Mouse (Mus musculus) cerebellum, postnatal 10 days (tissue): ENCODE results near the gene Osbpl8.
A peak's percentile ranks its signal among the peaks of the same experiment; 100 is the strongest.

Experiments used
- DNase-seq, 2 experiments: peaks; one replicate each; pipeline ENCODE4 v3.0.0; 2021; ENCODE audit warnings: mixed read lengths in 2 of 2

Gene Osbpl8

GRCm38 (mm10) chr10:111155571-111155970, 9.0 kb upstream of the Osbpl8 start:
- DNase-seq = no peak

- no peak for DNase-seq
These were observed 8.0 kb upstream of the Osbpl8 start for GRCm38 (mm10) chr10:111156394-111157190.

- no peak for DNase-seq
These were observed 7.3 kb upstream of the Osbpl8 start for GRCm38 (mm10) chr10:111157241-111157659.

GRCm38 (mm10) chr10:111159789-111160522, 4.6 kb upstream of the Osbpl8 start:
- no peak for DNase-seq

- DNase-seq = no peak
These were observed 4.0 kb upstream of the Osbpl8 start for GRCm38 (mm10) chr10:111160540-111160939.

GRCm38 (mm10) chr10:111161373-111161772, 3.2 kb upstream of the Osbpl8 start:
- no peak for DNase-seq

- no peak for DNase-seq
These were observed 1.5 kb upstream of the Osbpl8 start for GRCm38 (mm10) chr10:111163025-111163424.

GRCm38 (mm10) chr10:111163601-111164240, 831 bp upstream of the Osbpl8 start:
- DNase-seq = no peak

GRCm38 (mm10) chr10:111165219-111165981, 848 bp downstream of the Osbpl8 start:
- DNase-seq = peak; percentile 69 to 71

- DNase-seq = no peak
These were observed 1.7 kb downstream of the Osbpl8 start for GRCm38 (mm10) chr10:111166057-111166841.

- DNase-seq = no peak
These were observed 2.9 kb downstream of the Osbpl8 start for GRCm38 (mm10) chr10:111167444-111167843.

- no peak for DNase-seq
These were observed 3.8 kb downstream of the Osbpl8 start for GRCm38 (mm10) chr10:111168305-111168704.

- DNase-seq = no peak
These were observed 6.8 kb downstream of the Osbpl8 start for GRCm38 (mm10) chr10:111171246-111171934.

- DNase-seq = peak in 1 of 2 experiments; percentile 26
These were observed 9.2 kb downstream of the Osbpl8 start for GRCm38 (mm10) chr10:111173589-111174247.

- DNase-seq = no peak
These were observed 12.8 kb downstream of the Osbpl8 start for GRCm38 (mm10) chr10:111177336-111177735.

- DNase-seq = no peak
These were observed 13.5 kb downstream of the Osbpl8 start for GRCm38 (mm10) chr10:111178024-111178423.

- peak; percentile 26 to 40 for DNase-seq
These were observed 16.1 kb downstream of the Osbpl8 start for GRCm38 (mm10) chr10:111180633-111181032.

GRCm38 (mm10) chr10:111183634-111184270, 19.2 kb downstream of the Osbpl8 start:
- DNase-seq = peak; percentile 72 to 76

- DNase-seq = no peak
These were observed 21.2 kb downstream of the Osbpl8 start for GRCm38 (mm10) chr10:111185574-111186269.
